Mouse (Mus musculus): ENCODE measurements at regions not wholly inside any gene's neighbourhood (a gene's known extent, or its start where the extent isn't known, plus 50 kb on each side); places are given as distances from the start of the nearest gene placed in this dataset.

DNA sequence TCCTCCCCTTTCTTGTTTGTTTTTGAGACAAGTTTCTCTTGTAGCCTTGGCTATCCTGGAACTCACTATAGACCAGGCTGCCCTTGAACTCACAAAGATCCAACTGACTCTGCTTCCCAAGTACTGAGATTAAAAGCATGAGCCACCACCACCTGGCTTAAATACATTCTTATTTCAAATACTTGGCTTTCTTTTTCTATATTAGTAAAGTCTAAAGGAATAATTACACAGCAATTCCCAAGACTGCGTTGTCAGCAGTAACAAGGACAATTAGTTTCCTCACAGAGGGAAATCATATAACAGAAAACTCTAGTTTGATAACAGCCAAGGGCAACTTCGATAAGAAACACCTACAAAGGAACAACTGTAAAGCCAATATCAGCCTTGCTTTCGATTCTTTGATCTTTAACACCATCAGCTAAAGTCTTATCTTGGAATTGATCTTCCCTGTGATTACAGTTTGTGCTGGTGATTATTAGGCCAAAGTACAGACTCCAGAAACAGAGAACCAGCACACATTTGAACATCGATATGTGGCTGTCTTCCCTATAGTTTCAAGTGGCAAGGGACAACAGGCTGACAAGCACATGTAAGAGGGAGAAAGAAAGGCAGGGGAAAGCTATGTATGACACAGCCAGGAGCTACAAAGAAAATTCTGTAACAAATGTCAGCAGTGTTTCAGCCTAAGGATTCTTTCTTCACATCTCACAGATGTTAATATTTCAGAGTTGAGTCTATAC, 76.0 kb upstream of the Malrd1 start:
- DNase-seq (ENCODE audit: low spot score in 2 of 2) = no peak

DNA sequence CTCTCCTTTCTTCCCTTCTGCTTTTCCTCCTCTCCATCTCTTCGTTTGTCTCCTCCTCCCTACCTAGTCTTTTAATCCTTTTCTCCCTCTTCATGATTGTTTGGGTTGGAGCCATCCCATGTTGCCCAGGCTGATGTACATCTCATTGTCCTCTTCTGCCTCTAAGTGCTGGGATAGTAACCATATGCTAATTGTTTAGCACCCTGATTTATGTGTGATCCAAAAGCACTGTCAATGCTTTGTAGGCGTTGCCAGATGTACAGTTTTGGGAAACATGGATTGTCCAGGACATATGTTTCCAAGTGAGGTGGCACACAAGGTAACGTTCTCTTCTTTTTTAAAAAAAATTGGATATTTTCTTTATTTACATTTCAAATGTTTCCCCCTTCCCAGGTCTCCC, 74.5 kb upstream of the Malrd1 start:
- peak in 1 of 2 experiments; percentile 14 for DNase-seq (ENCODE audit: low spot score in 2 of 2)

DNA sequence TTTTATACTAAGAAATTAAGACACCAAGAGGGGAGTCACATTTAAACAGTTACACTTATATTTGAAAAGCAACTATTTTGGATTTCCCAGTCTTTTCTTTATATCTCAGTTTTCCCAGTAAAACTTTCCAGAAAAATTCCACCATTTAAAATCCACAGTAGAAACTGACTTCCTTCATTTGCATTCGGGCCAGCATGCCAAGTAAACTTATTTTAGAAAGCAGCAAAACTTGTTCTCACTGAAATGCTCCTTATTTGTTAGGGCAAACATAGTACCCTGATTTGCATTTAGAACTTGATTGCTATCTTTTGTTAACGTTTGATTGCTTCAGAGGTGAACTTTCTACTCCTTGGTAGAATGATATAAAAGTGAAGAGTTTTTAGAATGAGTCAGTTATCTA, 56.9 kb upstream of the Malrd1 start:
- peak in 1 of 2 experiments; percentile 6 for DNase-seq (ENCODE audit: low spot score in 2 of 2)
